Mouse (Mus musculus) heart, postnatal 0 days (tissue): ENCODE data around the gene Olfr434.

Experiments used
- CTCF ChIP-seq: IDR thresholded peaks from 2 replicates; pipeline ENCODE4 v1.5.1; 2016; ENCODE audit warnings: antibody characterized with exemption, control low read depth, low read depth
- EP300 ChIP-seq: IDR thresholded peaks from 2 replicates; pipeline ENCODE4 v1.6.1; 2016; ENCODE audit warnings: antibody characterized with exemption, low read depth

GRCm38 (mm10) chr6:43171840-43172239, 41.0 kb upstream of the Olfr434 start, which contains the start of gene Olfr13:
- TF ChIP-seq CTCF (no peak), EP300 (no peak)
